Mouse (Mus musculus) testis, postnatal 14 days (tissue): Measurements from ENCODE around the gene 4931422A03Rik.
A peak's percentile ranks its signal among the peaks of the same experiment; 100 is the strongest.

ENCODE experiments used
- DNase-seq: peaks from one replicate; pipeline ENCODE4 v3.0.0; 2021; ENCODE audit warnings: low spot score

The 4931422A03Rik gene

GRCm38 (mm10) chr2:103970041-103970790 is 57.9 kb downstream of the 4931422A03Rik start:
- peak; percentile 23 for DNase-seq

- peak; percentile 48 for DNase-seq
These were observed 58.6 kb downstream of the 4931422A03Rik start for GRCm38 (mm10) chr2:103969437-103970040.

GRCm38 (mm10) chr2:103968919-103969436 is 59.2 kb downstream of the 4931422A03Rik start:
- no peak for DNase-seq

- no peak for DNase-seq
These were observed 60.0 kb downstream of the 4931422A03Rik start for GRCm38 (mm10) chr2:103968186-103968585.

- no peak for DNase-seq
These were observed 62.8 kb downstream of the 4931422A03Rik start for GRCm38 (mm10) chr2:103965391-103965790.

GRCm38 (mm10) chr2:103962349-103962748 is 65.8 kb downstream of the 4931422A03Rik start:
- DNase-seq: no peak

- no peak for DNase-seq
These were observed 68.6 kb downstream of the 4931422A03Rik start for GRCm38 (mm10) chr2:103959574-103959973.

- no peak for DNase-seq
These were observed 69.1 kb downstream of the 4931422A03Rik start for GRCm38 (mm10) chr2:103959066-103959465.

- no peak for DNase-seq
These were observed 69.5 kb downstream of the 4931422A03Rik start for GRCm38 (mm10) chr2:103958634-103959033.

- DNase-seq: no peak
These were observed 70.3 kb downstream of the 4931422A03Rik start, which contains the start of gene Lmo2 for GRCm38 (mm10) chr2:103957649-103958546. Gene Lmo2, plus strand, starts transcription at chr2:103957986.

- no peak for DNase-seq
These were observed 71.3 kb downstream of the 4931422A03Rik start for GRCm38 (mm10) chr2:103956867-103957266.

- no peak for DNase-seq
These were observed 72.4 kb downstream of the 4931422A03Rik start for GRCm38 (mm10) chr2:103955714-103956113.

- no peak for DNase-seq
These were observed 74.9 kb downstream of the 4931422A03Rik start for GRCm38 (mm10) chr2:103953050-103953835.

GRCm38 (mm10) chr2:103947982-103948655 is 80.0 kb downstream of the 4931422A03Rik start:
- DNase-seq: no peak

- DNase-seq: no peak
These were observed 81.3 kb downstream of the 4931422A03Rik start for GRCm38 (mm10) chr2:103946892-103947291.

- peak; percentile 53 for DNase-seq
These were observed 82.5 kb downstream of the 4931422A03Rik start for GRCm38 (mm10) chr2:103945571-103946092.

GRCm38 (mm10) chr2:103944859-103945258 is 83.3 kb downstream of the 4931422A03Rik start:
- DNase-seq: no peak

- DNase-seq: no peak
These were observed 87.1 kb downstream of the 4931422A03Rik start for GRCm38 (mm10) chr2:103941085-103941484.

GRCm38 (mm10) chr2:103939003-103939402 is 89.2 kb downstream of the 4931422A03Rik start:
- no peak for DNase-seq

- DNase-seq: no peak
These were observed 89.6 kb downstream of the 4931422A03Rik start for GRCm38 (mm10) chr2:103938573-103938972.
